ENCODE assay signal across 17 mouse cellular contexts in genomic region chr17:69267526-69267925, GRCm38 (mm10).
DNase-seq lines count a peak whose midpoint lies in the region; ATAC-seq and TF ChIP-seq lines count a peak whose summit lies in the region.
"Had no signal": no experiment of that assay in that cellular context is flagged by ENCODE, and none has a peak within 500 bp of the region (broad histone marks: within the 10 kb centered on the region; RNA-seq: fewer than 3 reads in every experiment).

No protein-coding gene starts in this region.

- TF ChIP-seq CTCF in heart, adult 2 months (IDR thresholded peaks at IDR 0.05) = no peak

- no peak overlapping the region for H3K4me2 ChIP-seq in heart, embryonic 11.5 days
- H3K4me2 ChIP-seq: intestine, embryonic 15.5 days; limb, embryonic 13.5 days; midbrain, embryonic 12.5 days had no signal

- H3K36me3 ChIP-seq in heart, adult 2 months (ENCODE audit: control insufficient read depth, insufficient read depth, low read length) = no peaks in the 10 kb centered on the region
- peaks cover 7% of the 10 kb centered on the region for H3K36me3 ChIP-seq in heart, embryonic 11.5 days (ENCODE audit: control insufficient read depth, insufficient read depth, low read length)
- H3K36me3 ChIP-seq: G1E had no signal

- H3K27me3 ChIP-seq in heart, adult 2 months (ENCODE audit: control insufficient read depth, insufficient read depth, low read length) = no peaks in the 10 kb centered on the region
- no peaks in the 10 kb centered on the region for H3K27me3 ChIP-seq in heart, embryonic 11.5 days (ENCODE audit: control insufficient read depth, insufficient read depth, low read length)
- H3K27me3 ChIP-seq: intestine, embryonic 15.5 days; limb, embryonic 13.5 days; midbrain, embryonic 12.5 days had no signal

- no peak for TF ChIP-seq EP300 in heart, adult 2 months (IDR thresholded peaks at IDR 0.05; ENCODE audit: insufficient read depth, low read depth, low read length)

- peak overlapping the region; percentile 38 for H3K27ac ChIP-seq in heart, adult 2 months
- no peak overlapping the region for H3K27ac ChIP-seq in heart, embryonic 11.5 days (ENCODE audit: low read depth, low read length)
- H3K27ac ChIP-seq: intestine, embryonic 15.5 days; limb, embryonic 13.5 days; midbrain, embryonic 12.5 days had no signal

- H3K4me1 ChIP-seq in heart, adult 2 months (ENCODE audit: control insufficient read depth, insufficient read depth, low read length) = peaks cover 2% of the 10 kb centered on the region; the same call in 1 of the 2 replicates
- peaks cover 22% of the 10 kb centered on the region for H3K4me1 ChIP-seq in heart, embryonic 11.5 days (ENCODE audit: control insufficient read depth, insufficient read depth, low read length)
- H3K4me1 ChIP-seq: intestine, embryonic 15.5 days; limb, embryonic 13.5 days had no signal

- H3K9ac ChIP-seq in heart, adult 2 months (ENCODE audit: low read depth, low read length) = no peak overlapping the region
- no peak overlapping the region for H3K9ac ChIP-seq in heart, embryonic 11.5 days (ENCODE audit: low read depth, low read length)
- H3K9ac ChIP-seq: intestine, embryonic 15.5 days; limb, embryonic 13.5 days; liver, postnatal 0 days; midbrain, embryonic 12.5 days had no signal

- no peak for TF ChIP-seq POLR2A in heart, adult 2 months (IDR thresholded peaks at IDR 0.05; ENCODE audit: insufficient read depth, low read depth, low read length)

- H3K79me2 ChIP-seq in heart, adult 2 months (replicated peaks; ENCODE audit: control insufficient read depth, insufficient read depth, low read length) = no peaks in the 10 kb centered on the region

- peak in 1 of 2 experiments; percentile 42 for DNase-seq in heart, adult 2 months
- peak; percentile 88 for DNase-seq in cerebellum, adult 11-12 months
- peak; percentile 80 to 84 for DNase-seq in cerebellum, postnatal 25 days
- DNase-seq in heart, postnatal 10 days = peak; percentile 64 to 72
- DNase-seq in right cerebral cortex, postnatal 4 days = no peak
- DNase-seq in thymus, postnatal 36 days = no peak
- DNase-seq in frontal cortex, postnatal 10 days (ENCODE audit: low spot score in 2 of 2) = no peak
- DNase-seq: adrenal gland, postnatal 10 days; gastrocnemius, postnatal 36 days; kidney, postnatal 25 days; liver, postnatal 0 days; lung, postnatal 36 days had no signal

- intact Hi-C loops in heart, adult 2 months (cut with DNase I) = no loop called here
- intact Hi-C loops in heart, postnatal 10 days (cut with DNase I) = no loop called here

- no peak overlapping the region for H3K4me3 ChIP-seq in heart, adult 2 months
- no peak overlapping the region for H3K4me3 ChIP-seq in heart, embryonic 11.5 days (ENCODE audit: low read depth, low read length)
- H3K4me3 ChIP-seq: intestine, embryonic 15.5 days; limb, embryonic 13.5 days; midbrain, embryonic 12.5 days had no signal

- no peaks in the 10 kb centered on the region for H3K9me3 ChIP-seq in heart, embryonic 11.5 days (replicated peaks; ENCODE audit: control insufficient read depth, low read length)
- H3K9me3 ChIP-seq: intestine, embryonic 15.5 days; limb, embryonic 13.5 days; midbrain, embryonic 12.5 days had no signal

- ATAC-seq in heart, embryonic 11.5 days (replicated peaks; ENCODE audit: insufficient number of reproducible peaks, low FRiP score, low TSS enrichment) = no peak
- ATAC-seq: intestine, embryonic 15.5 days; liver, postnatal 0 days had no signal

- WGBS in heart, adult 2 months = 43% methylated on average over 6 of the region's 6 CpGs
- 34% methylated on average over 6 of the region's 6 CpGs for WGBS in heart, embryonic 11.5 days (ENCODE audit: insufficient replicate concordance)

Comparison
In these comparisons a context has a peak if more than half of its experiments do, and no peak if none do; other contexts are left out.
1. DNase-seq: peak in cerebellum, adult 11-12 months (single experiment), cerebellum, postnatal 25 days (2 of 2) and heart, postnatal 10 days (2 of 2); none in right cerebral cortex, postnatal 4 days (single experiment), thymus, postnatal 36 days (0 of 2) and frontal cortex, postnatal 10 days (0 of 2).